Mouse (Mus musculus) heart, embryonic 13.5 days (tissue): ENCODE data around the gene Arhgef10l. TPM values are rescaled to one million over a fixed set of nuclear protein-coding genes. Genes with fewer than 3 reads are reported as not detected.

Experiments used
- ATAC-seq: fragments of 200-750 bp; cut with Nextera tagmentation; 2 replicates; pipeline ENCODE4 v1.8.0; 2017; ENCODE audit warnings: moderate TSS enrichment; ENCODE audit not compliant: insufficient number of reproducible peaks, low FRiP score, low TSS enrichment; ENCODE audit errors: extremely low read depth
- H3K27ac ChIP-seq: fragments of 300-500 bp; sonication (generic); replicated peaks from 2 replicates; pipeline ENCODE4 v1.5.1; 2015; ENCODE audit warnings: moderate library complexity, mild to moderate bottlenecking, inconsistent platforms
- H3K27me3 ChIP-seq: fragments of 300-500 bp; sonication (generic); replicated peaks from 2 replicates; pipeline ENCODE4 v1.6.1; 2015; ENCODE audit warnings: mild to moderate bottlenecking, inconsistent platforms
- H3K36me3 ChIP-seq: fragments of 300-500 bp; sonication (generic); 2 replicates; pipeline ENCODE4 v1.6.1; 2015; ENCODE audit warnings: mild to moderate bottlenecking, inconsistent platforms
- H3K4me1 ChIP-seq: fragments of 300-500 bp; sonication (generic); 2 replicates; pipeline ENCODE4 v1.6.1; 2015; ENCODE audit warnings: inconsistent platforms
- H3K4me2 ChIP-seq: fragments of 300-500 bp; sonication (generic); 2 replicates; pipeline ENCODE4 v1.6.1; 2015; ENCODE audit warnings: inconsistent platforms, mild to moderate bottlenecking, moderate library complexity
- H3K4me3 ChIP-seq: fragments of 300-500 bp; sonication (generic); 2 replicates; pipeline ENCODE4 v1.5.1; 2015; ENCODE audit warnings: moderate library complexity, mild to moderate bottlenecking, inconsistent platforms
- H3K9ac ChIP-seq: fragments of 300-500 bp; sonication (generic); 2 replicates; pipeline ENCODE4 v1.6.1; 2015; ENCODE audit warnings: inconsistent platforms, mild to moderate bottlenecking, moderate library complexity
- H3K9me3 ChIP-seq: fragments of 300-500 bp; sonication (generic); 2 replicates; pipeline ENCODE4 v1.6.1; 2016; ENCODE audit warnings: inconsistent platforms
- WGBS: fragments of 180-500 bp; shearing (Covaris S2); methylation state at CpG from one replicate; pipeline ENCODE4 v1.1.7; 2015; ENCODE audit warnings: mixed read lengths; 5-methylcytosine and 5-hydroxymethylcytosine counted together
- polyA plus RNA-seq: library from polyadenylated mRNA; unstranded; fragments of >200 nt; fragmentation: Nextera tagmentation; extraction: Ambion mirVana; gene quantifications from 2 replicates; pipeline ENCODE4 v1.2.1, GENCODE M21; 2015

Arhgef10l gene
- polyA plus RNA-seq, 1 experiment from 2014 or later, result 18.2 TPM

- Histone ChIP-seq H3K9ac (no peak overlapping the region), H3K27ac (no peak overlapping the region), H3K9me3 (peaks cover 8% of the 10 kb centered on the region; the same call in 1 of the 2 replicates), H3K4me2 (no peak overlapping the region), H3K27me3 (no peaks in the 10 kb centered on the region), H3K36me3 (peaks cover 92% of the 10 kb centered on the region), H3K4me3 (no peak overlapping the region), H3K4me1 (0 out of 2 replicates have a peak, but pooled peaks cover 4% of the 10 kb centered on the region)
- no peak for ATAC-seq
- 81% methylated on average over 4 of the region's 4 CpGs for WGBS
These were observed 106.0 kb downstream of the Arhgef10l start for GRCm38 (mm10) chr4:140559862-140560261.

GRCm38 (mm10) chr4:140558193-140558592 lies 107.6 kb downstream of the Arhgef10l start:
- H3K36me3 ChIP-seq, result peaks cover 92% of the 10 kb centered on the region
- no peak overlapping the region for H3K27ac ChIP-seq
- 0 out of 2 replicates have a peak, but pooled peaks cover 4% of the 10 kb centered on the region for H3K4me1 ChIP-seq
- ATAC-seq, result no peak
- no peaks in the 10 kb centered on the region for H3K27me3 ChIP-seq
- 68% methylated on average over 5 of the region's 5 CpGs for WGBS
- H3K9ac ChIP-seq, result no peak overlapping the region
- peaks cover 8% of the 10 kb centered on the region; the same call in 1 of the 2 replicates for H3K9me3 ChIP-seq
- no peak overlapping the region for H3K4me2 ChIP-seq
- H3K4me3 ChIP-seq, result no peak overlapping the region

- no peak overlapping the region for H3K4me3 ChIP-seq
- H3K9me3 ChIP-seq, result peaks cover 2% of the 10 kb centered on the region; the same call in 1 of the 2 replicates
- 0 out of 2 replicates have a peak, but pooled peaks cover 4% of the 10 kb centered on the region for H3K4me1 ChIP-seq
- H3K27me3 ChIP-seq, result no peaks in the 10 kb centered on the region
- no peak overlapping the region for H3K9ac ChIP-seq
- WGBS, result 87% methylated on average over 10 of the region's 10 CpGs
- no peak for ATAC-seq
- H3K27ac ChIP-seq, result no peak overlapping the region
- H3K4me2 ChIP-seq, result no peak overlapping the region
- H3K36me3 ChIP-seq, result peaks cover 93% of the 10 kb centered on the region
These were observed 109.3 kb downstream of the Arhgef10l start for GRCm38 (mm10) chr4:140556561-140556960.

GRCm38 (mm10) chr4:140555273-140555672 lies 110.5 kb downstream of the Arhgef10l start:
- Histone ChIP-seq H3K27me3 (no peaks in the 10 kb centered on the region), H3K27ac (no peak overlapping the region), H3K36me3 (peaks cover 93% of the 10 kb centered on the region), H3K9ac (no peak overlapping the region), H3K4me2 (no peak overlapping the region), H3K9me3 (no peaks in the 10 kb centered on the region), H3K4me3 (no peak overlapping the region), H3K4me1 (0 out of 2 replicates have a peak, but pooled peaks cover 4% of the 10 kb centered on the region)
- ATAC-seq, result no peak
- WGBS, result 37% methylated on average over 7 of the region's 7 CpGs

- no peak for ATAC-seq
- WGBS, result 74% methylated on average over 4 of the region's 4 CpGs
- Histone ChIP-seq H3K9ac (no peak overlapping the region), H3K9me3 (no peaks in the 10 kb centered on the region), H3K4me2 (no peak overlapping the region), H3K27me3 (no peaks in the 10 kb centered on the region), H3K4me3 (no peak overlapping the region), H3K4me1 (0 out of 2 replicates have a peak, but pooled peaks cover 4% of the 10 kb centered on the region), H3K27ac (no peak overlapping the region), H3K36me3 (peaks cover 95% of the 10 kb centered on the region)
These were observed 111.3 kb downstream of the Arhgef10l start for GRCm38 (mm10) chr4:140554552-140554951.

GRCm38 (mm10) chr4:140551766-140552165 lies 114.0 kb downstream of the Arhgef10l start:
- H3K27ac ChIP-seq, result no peak overlapping the region
- 90% methylated on average over 17 of the region's 17 CpGs for WGBS
- ATAC-seq, result no peak
- peaks cover 89% of the 10 kb centered on the region for H3K36me3 ChIP-seq
- H3K4me2 ChIP-seq, result no peak overlapping the region
- H3K4me1 ChIP-seq, result 0 out of 2 replicates have a peak, but pooled peaks cover 4% of the 10 kb centered on the region
- H3K4me3 ChIP-seq, result no peak overlapping the region
- no peaks in the 10 kb centered on the region for H3K9me3 ChIP-seq
- H3K27me3 ChIP-seq, result no peaks in the 10 kb centered on the region
- H3K9ac ChIP-seq, result no peak overlapping the region

- WGBS, result 86% methylated on average over 6 of the region's 6 CpGs
- no peak overlapping the region for H3K9ac ChIP-seq
- ATAC-seq, result no peak
- peaks cover 89% of the 10 kb centered on the region for H3K36me3 ChIP-seq
- 0 out of 2 replicates have a peak, but pooled peaks cover 4% of the 10 kb centered on the region for H3K4me1 ChIP-seq
- no peak overlapping the region for H3K27ac ChIP-seq
- H3K4me2 ChIP-seq, result no peak overlapping the region
- no peaks in the 10 kb centered on the region for H3K27me3 ChIP-seq
- no peak overlapping the region for H3K4me3 ChIP-seq
- no peaks in the 10 kb centered on the region for H3K9me3 ChIP-seq
These were observed 115.1 kb downstream of the Arhgef10l start for GRCm38 (mm10) chr4:140550670-140551069.

GRCm38 (mm10) chr4:140549975-140550374 lies 115.8 kb downstream of the Arhgef10l start:
- Histone ChIP-seq H3K4me1 (no peaks in the 10 kb centered on the region), H3K4me2 (no peak overlapping the region), H3K9ac (no peak overlapping the region), H3K27ac (no peak overlapping the region), H3K9me3 (no peaks in the 10 kb centered on the region), H3K27me3 (no peaks in the 10 kb centered on the region), H3K36me3 (peaks cover 87% of the 10 kb centered on the region), H3K4me3 (no peak overlapping the region)
- WGBS, result 77% methylated on average over 12 of the region's 12 CpGs
- no peak for ATAC-seq

GRCm38 (mm10) chr4:140547488-140547887 lies 118.3 kb downstream of the Arhgef10l start:
- peaks cover 1% of the 10 kb centered on the region for H3K4me1 ChIP-seq
- H3K27ac ChIP-seq, result no peak overlapping the region
- peaks cover 85% of the 10 kb centered on the region for H3K36me3 ChIP-seq
- H3K9ac ChIP-seq, result no peak overlapping the region
- H3K4me2 ChIP-seq, result no peak overlapping the region
- no peak for ATAC-seq
- H3K9me3 ChIP-seq, result no peaks in the 10 kb centered on the region
- H3K27me3 ChIP-seq, result no peaks in the 10 kb centered on the region
- no peak overlapping the region for H3K4me3 ChIP-seq
- WGBS, result 26% methylated on average over 7 of the region's 7 CpGs

- no peak overlapping the region for H3K9ac ChIP-seq
- WGBS, result 38% methylated on average over 11 of the region's 11 CpGs
- H3K36me3 ChIP-seq, result peaks cover 60% of the 10 kb centered on the region
- peaks cover 14% of the 10 kb centered on the region for H3K4me1 ChIP-seq
- no peaks in the 10 kb centered on the region for H3K9me3 ChIP-seq
- H3K27ac ChIP-seq, result no peak overlapping the region
- ATAC-seq, result no peak
- H3K4me2 ChIP-seq, result no peak overlapping the region
- no peak overlapping the region for H3K4me3 ChIP-seq
- no peaks in the 10 kb centered on the region for H3K27me3 ChIP-seq
These were observed 126.7 kb downstream of the Arhgef10l start for GRCm38 (mm10) chr4:140539125-140539524.

GRCm38 (mm10) chr4:140537561-140538021 lies 128.2 kb downstream of the Arhgef10l start:
- WGBS, result 55% methylated on average over 5 of the region's 5 CpGs
- no peaks in the 10 kb centered on the region for H3K27me3 ChIP-seq
- no peaks in the 10 kb centered on the region for H3K9me3 ChIP-seq
- no peak overlapping the region for H3K27ac ChIP-seq
- peaks cover 50% of the 10 kb centered on the region for H3K36me3 ChIP-seq
- H3K4me1 ChIP-seq, result peaks cover 16% of the 10 kb centered on the region
- ATAC-seq, result no peak
- no peak overlapping the region for H3K9ac ChIP-seq
- H3K4me3 ChIP-seq, result no peak overlapping the region
- no peak overlapping the region for H3K4me2 ChIP-seq

- Histone ChIP-seq H3K4me2 (no peak overlapping the region), H3K27ac (no peak overlapping the region), H3K27me3 (no peaks in the 10 kb centered on the region), H3K4me1 (peaks cover 12% of the 10 kb centered on the region), H3K36me3 (peaks cover 49% of the 10 kb centered on the region), H3K4me3 (no peak overlapping the region), H3K9me3 (no peaks in the 10 kb centered on the region), H3K9ac (no peak overlapping the region)
- WGBS, result 78% methylated on average over 8 of the region's 8 CpGs
- ATAC-seq, result no peak
These were observed 130.5 kb downstream of the Arhgef10l start for GRCm38 (mm10) chr4:140535323-140535722.
